Mouse (Mus musculus): Measurements from ENCODE around the gene Coro1a. TPM values are rescaled to one million over a fixed set of nuclear protein-coding genes. Genes with fewer than 3 reads are reported as not detected.
"Not testable (repeated sequence)": the region's sequence is repeated elsewhere in the genome, so short reads cannot be mapped to it uniquely, and the experiment has no call there.

Coro1a gene
- polyA plus RNA-seq, 1 experiment from 2014 or later: 21.5 TPM

DNA sequence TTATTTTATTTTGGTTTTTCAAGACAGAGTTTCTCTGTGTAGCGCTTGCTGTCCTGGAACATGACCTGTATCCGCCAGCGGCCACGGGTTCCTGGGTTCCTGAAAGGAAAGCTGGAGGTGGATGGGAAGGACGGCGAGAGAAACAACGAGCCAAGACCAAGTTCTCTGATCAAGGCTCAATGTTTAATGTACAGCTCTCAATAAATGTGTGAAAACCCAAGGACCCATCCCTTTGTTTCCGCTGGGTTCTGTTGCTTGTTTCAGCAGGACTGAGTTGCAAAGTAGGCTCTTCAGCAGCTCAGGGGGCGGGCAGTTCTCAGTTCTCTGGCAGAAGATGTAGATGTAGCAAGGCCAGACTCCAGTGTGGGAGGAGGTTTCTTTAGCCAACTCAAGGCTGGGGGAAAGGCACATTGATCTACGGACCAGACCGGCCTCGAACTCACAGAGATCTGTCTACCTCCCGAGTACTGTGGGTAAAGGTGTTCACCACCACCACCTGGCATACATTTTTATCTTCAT is 34.4 kb upstream of the Coro1a start:
- no peak for ATAC-seq
- no peak for TF ChIP-seq CTCF (IDR thresholded peaks at IDR 0.05; ENCODE audit: low read depth)
- WGBS: 92% methylated on average over 13 of the region's 13 CpGs

DNA sequence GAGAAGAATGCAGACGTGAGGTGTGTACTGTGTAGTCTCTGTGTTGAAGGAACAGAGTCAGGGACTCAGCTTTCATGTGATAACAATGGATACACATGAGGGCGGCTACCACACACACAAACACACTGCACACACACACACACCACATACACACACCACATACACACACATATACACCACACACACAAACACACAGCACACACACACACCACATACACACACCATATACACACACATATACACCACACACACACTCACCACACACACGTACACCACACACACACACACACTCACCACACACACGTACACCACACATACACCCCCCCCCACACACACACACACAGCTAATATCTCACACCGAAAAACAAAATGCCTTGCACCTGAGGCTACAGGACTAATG is 33.9 kb upstream of the Coro1a start:
- Histone ChIP-seq H3K4me1 (replicated peaks; ENCODE audit: control insufficient read depth, insufficient read depth, low read length) (no peaks in the 10 kb centered on the region), H3K9me3 (ENCODE audit: control insufficient read depth) (no peaks in the 10 kb centered on the region), H3K9ac (ENCODE audit: low read depth, low read length) (no peak overlapping the region), H3K4me2 (replicated peaks; ENCODE audit: low read depth) (no peak overlapping the region), H3K27ac (ENCODE audit: low read depth, low read length) (no peak overlapping the region), H3K36me3 (ENCODE audit: control insufficient read depth, insufficient read depth) (no peaks in the 10 kb centered on the region), H3K27me3 (replicated peaks; ENCODE audit: control insufficient read depth, insufficient read depth, low read length) (no peaks in the 10 kb centered on the region), H3K4me3 (ENCODE audit: low read depth, low read length) (no peak overlapping the region)
- WGBS: 87% methylated on average over 5 of the region's 5 CpGs
- no peak for ATAC-seq
- TF ChIP-seq CTCF (IDR thresholded peaks at IDR 0.05; ENCODE audit: low read depth): no peak

More for the DNA sequence above, 34.4 kb upstream of the Coro1a start:
- Histone ChIP-seq H3K9me3 (ENCODE audit: control insufficient read depth) (no peaks in the 10 kb centered on the region), H3K27ac (ENCODE audit: low read depth, low read length) (no peak overlapping the region), H3K9ac (ENCODE audit: low read depth, low read length) (no peak overlapping the region), H3K4me1 (replicated peaks; ENCODE audit: control insufficient read depth, insufficient read depth, low read length) (no peaks in the 10 kb centered on the region), H3K4me2 (replicated peaks; ENCODE audit: low read depth) (no peak overlapping the region), H3K27me3 (replicated peaks; ENCODE audit: control insufficient read depth, insufficient read depth, low read length) (no peaks in the 10 kb centered on the region), H3K36me3 (ENCODE audit: control insufficient read depth, insufficient read depth) (no peaks in the 10 kb centered on the region), H3K4me3 (ENCODE audit: low read depth, low read length) (no peak overlapping the region)

DNA sequence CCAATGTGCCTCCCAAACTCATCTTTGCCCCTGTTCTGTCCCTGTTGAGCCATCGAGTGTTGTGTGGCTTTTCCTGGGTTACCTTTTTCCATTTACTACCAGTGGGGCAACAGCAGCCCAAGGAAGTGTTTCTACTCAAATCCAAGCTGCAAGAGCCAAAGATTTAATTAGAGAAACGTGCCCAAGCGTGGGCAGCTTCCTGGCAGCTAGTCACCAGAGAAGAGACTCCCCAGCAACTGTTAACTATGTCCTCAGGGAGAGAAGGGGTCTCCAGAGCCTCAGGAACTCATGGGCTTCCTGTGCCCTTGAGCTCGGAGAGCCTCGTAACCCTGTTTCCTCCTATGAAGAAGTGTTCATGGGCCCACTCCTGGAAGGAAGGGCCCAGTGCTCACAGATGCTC is 33.4 kb upstream of the Coro1a start:
- Histone ChIP-seq H3K27me3 (replicated peaks; ENCODE audit: control insufficient read depth, insufficient read depth, low read length) (no peaks in the 10 kb centered on the region), H3K4me2 (replicated peaks; ENCODE audit: low read depth) (no peak overlapping the region), H3K36me3 (ENCODE audit: control insufficient read depth, insufficient read depth) (no peaks in the 10 kb centered on the region), H3K4me3 (ENCODE audit: low read depth, low read length) (no peak overlapping the region), H3K27ac (ENCODE audit: low read depth, low read length) (no peak overlapping the region), H3K9ac (ENCODE audit: low read depth, low read length) (no peak overlapping the region), H3K4me1 (replicated peaks; ENCODE audit: control insufficient read depth, insufficient read depth, low read length) (no peaks in the 10 kb centered on the region), H3K9me3 (ENCODE audit: control insufficient read depth) (no peaks in the 10 kb centered on the region)
- 83% methylated on average over 5 of the region's 5 CpGs for WGBS
- TF ChIP-seq CTCF (IDR thresholded peaks at IDR 0.05; ENCODE audit: low read depth): no peak
- ATAC-seq: no peak

DNA sequence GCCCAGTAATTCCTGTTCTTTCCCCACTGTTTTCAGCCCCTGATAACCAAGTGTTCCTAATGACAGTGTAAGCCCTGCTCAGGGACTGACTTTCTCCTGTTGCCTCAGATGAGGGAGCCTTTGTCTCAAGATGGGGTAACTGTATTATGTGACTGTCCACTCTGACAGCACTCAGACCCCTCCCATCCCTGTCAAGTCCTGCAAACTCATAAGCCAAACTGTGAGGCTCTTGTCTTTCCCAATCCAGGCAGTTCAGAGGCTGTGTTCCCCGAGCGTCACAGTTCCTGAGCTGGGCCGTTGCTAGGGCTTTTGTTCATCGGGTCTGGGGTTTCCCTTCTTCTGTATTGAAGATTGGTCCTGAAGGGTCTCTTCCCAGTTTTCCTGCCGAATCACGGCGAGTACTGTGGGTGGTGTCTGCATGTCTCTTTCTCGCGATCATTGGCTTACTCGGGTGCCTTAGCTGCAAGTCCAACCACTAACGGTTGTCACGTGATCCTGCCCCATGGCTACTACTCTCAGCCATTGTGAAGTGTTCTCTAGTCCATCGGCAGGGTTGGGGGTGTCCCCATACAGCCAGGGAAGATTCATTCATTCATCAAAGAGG is 32.6 kb upstream of the Coro1a start:
- no peak for TF ChIP-seq CTCF (IDR thresholded peaks at IDR 0.05; ENCODE audit: low read depth)
- Histone ChIP-seq H3K9me3 (ENCODE audit: control insufficient read depth) (no peaks in the 10 kb centered on the region), H3K36me3 (ENCODE audit: control insufficient read depth, insufficient read depth) (no peaks in the 10 kb centered on the region), H3K27me3 (replicated peaks; ENCODE audit: control insufficient read depth, insufficient read depth, low read length) (no peaks in the 10 kb centered on the region), H3K27ac (ENCODE audit: low read depth, low read length) (no peak overlapping the region), H3K4me2 (replicated peaks; ENCODE audit: low read depth) (no peak overlapping the region), H3K4me3 (ENCODE audit: low read depth, low read length) (no peak overlapping the region), H3K9ac (ENCODE audit: low read depth, low read length) (no peak overlapping the region), H3K4me1 (replicated peaks; ENCODE audit: control insufficient read depth, insufficient read depth, low read length) (no peaks in the 10 kb centered on the region)
- no peak for ATAC-seq
- 80% methylated on average over 13 of the region's 13 CpGs for WGBS

DNA sequence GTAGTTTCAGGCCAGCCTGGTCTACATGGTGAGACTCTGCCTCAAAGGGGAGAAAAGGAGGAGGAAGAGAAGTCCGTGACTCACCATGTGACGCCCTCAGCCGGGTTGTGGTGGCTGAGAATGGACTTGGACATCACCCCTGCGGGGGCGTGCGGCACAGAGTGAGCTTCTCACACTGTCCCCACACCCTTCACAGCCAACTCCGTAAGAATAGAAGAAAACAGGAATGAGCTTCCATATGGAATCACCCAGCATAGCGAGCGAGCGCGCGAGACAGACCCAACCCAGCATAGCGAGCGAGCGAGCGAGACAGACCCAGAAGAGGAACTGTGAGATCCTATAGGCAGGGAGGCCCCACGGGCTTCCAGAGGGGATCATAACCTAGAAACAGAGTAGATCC is 32.0 kb upstream of the Coro1a start:
- no peak for ATAC-seq
- Histone ChIP-seq H3K9me3 (ENCODE audit: control insufficient read depth) (no peaks in the 10 kb centered on the region), H3K4me3 (ENCODE audit: low read depth, low read length) (no peak overlapping the region), H3K27me3 (replicated peaks; ENCODE audit: control insufficient read depth, insufficient read depth, low read length) (no peaks in the 10 kb centered on the region), H3K4me2 (replicated peaks; ENCODE audit: low read depth) (no peak overlapping the region), H3K27ac (ENCODE audit: low read depth, low read length) (no peak overlapping the region), H3K36me3 (ENCODE audit: control insufficient read depth, insufficient read depth) (no peaks in the 10 kb centered on the region), H3K9ac (ENCODE audit: low read depth, low read length) (no peak overlapping the region), H3K4me1 (replicated peaks; ENCODE audit: control insufficient read depth, insufficient read depth, low read length) (no peaks in the 10 kb centered on the region)
- WGBS: 80% methylated on average over 17 of the region's 17 CpGs
- TF ChIP-seq CTCF (IDR thresholded peaks at IDR 0.05; ENCODE audit: low read depth): no peak

DNA sequence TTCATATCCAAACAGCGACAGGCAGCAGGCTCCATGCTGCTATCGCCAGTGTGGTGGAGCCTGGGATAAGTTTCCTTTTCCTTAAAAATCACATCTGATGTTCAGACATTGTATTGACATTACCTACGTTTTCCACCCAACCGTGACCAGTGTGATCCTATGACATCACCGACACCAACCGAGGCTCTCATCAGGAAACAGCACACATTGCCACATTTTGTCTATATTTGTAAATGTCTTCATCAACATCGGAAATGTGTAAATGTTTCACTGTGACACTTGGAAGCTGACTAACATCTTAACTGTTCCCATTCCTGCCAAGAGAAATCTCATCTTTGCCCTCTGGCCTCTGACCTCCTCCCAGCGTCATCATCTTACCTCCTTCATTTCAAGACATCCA is 28.5 kb upstream of the Coro1a start:
- no peak for TF ChIP-seq CTCF (IDR thresholded peaks at IDR 0.05; ENCODE audit: low read depth)
- ATAC-seq: no peak
- H3K9me3 ChIP-seq (ENCODE audit: control insufficient read depth): no peaks in the 10 kb centered on the region
- H3K4me2 ChIP-seq (replicated peaks; ENCODE audit: low read depth): no peak overlapping the region
- H3K27ac ChIP-seq (ENCODE audit: low read depth, low read length): no peak overlapping the region
- no peak overlapping the region for H3K9ac ChIP-seq (ENCODE audit: low read depth, low read length)
- no peaks in the 10 kb centered on the region for H3K36me3 ChIP-seq (ENCODE audit: control insufficient read depth, insufficient read depth)
- H3K4me3 ChIP-seq (ENCODE audit: low read depth, low read length): no peak overlapping the region
- no peaks in the 10 kb centered on the region for H3K27me3 ChIP-seq (replicated peaks; ENCODE audit: control insufficient read depth, insufficient read depth, low read length)
- H3K4me1 ChIP-seq (replicated peaks; ENCODE audit: control insufficient read depth, insufficient read depth, low read length): no peaks in the 10 kb centered on the region
- WGBS: 75% methylated on average over 8 of the region's 8 CpGs

DNA sequence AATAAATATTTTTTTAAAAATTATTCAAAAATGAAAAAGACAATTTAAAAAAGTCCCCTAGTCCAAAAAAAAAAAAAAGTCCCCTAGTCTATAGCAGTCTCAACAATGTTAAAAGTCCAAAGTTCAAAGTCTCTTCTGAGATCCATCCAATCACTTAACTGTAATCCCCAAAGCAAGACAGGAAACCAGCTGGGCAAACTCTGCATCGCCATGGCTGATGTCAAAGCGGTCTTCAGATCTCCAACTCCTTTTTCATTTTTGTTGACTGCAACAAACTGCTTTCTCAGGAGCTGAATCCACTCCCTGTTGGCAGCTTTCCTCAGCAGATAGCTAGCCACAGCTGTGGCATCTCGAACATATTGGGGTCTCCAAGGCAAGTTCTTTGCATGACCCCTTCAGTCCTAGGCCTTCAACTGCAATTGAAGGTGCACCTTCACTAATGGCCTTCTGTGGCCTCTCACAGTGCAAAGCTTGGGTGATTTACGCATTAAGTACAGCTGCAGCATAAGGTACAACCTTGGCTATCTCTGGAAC is 22.7 kb upstream of the Coro1a start:
- not testable (repeated sequence) for H3K36me3 ChIP-seq (ENCODE audit: control insufficient read depth, insufficient read depth); ATAC-seq; H3K27ac ChIP-seq (ENCODE audit: low read depth, low read length); H3K27me3 ChIP-seq (replicated peaks; ENCODE audit: control insufficient read depth, insufficient read depth, low read length); H3K4me1 ChIP-seq (replicated peaks; ENCODE audit: control insufficient read depth, insufficient read depth, low read length); H3K9ac ChIP-seq (ENCODE audit: low read depth, low read length); H3K4me2 ChIP-seq (replicated peaks; ENCODE audit: low read depth); H3K9me3 ChIP-seq (ENCODE audit: control insufficient read depth); H3K4me3 ChIP-seq (ENCODE audit: low read depth, low read length)
- WGBS: 58% methylated on average over 4 of the region's 4 CpGs
